Mouse (Mus musculus): ENCODE measurements around the gene St6galnac3. TPM values are rescaled to one million over a fixed set of nuclear protein-coding genes. Genes with fewer than 3 reads are reported as not detected.

The St6galnac3 gene
- polyA plus RNA-seq, 1 experiment from 2014 or later = 25.6 TPM

DNA sequence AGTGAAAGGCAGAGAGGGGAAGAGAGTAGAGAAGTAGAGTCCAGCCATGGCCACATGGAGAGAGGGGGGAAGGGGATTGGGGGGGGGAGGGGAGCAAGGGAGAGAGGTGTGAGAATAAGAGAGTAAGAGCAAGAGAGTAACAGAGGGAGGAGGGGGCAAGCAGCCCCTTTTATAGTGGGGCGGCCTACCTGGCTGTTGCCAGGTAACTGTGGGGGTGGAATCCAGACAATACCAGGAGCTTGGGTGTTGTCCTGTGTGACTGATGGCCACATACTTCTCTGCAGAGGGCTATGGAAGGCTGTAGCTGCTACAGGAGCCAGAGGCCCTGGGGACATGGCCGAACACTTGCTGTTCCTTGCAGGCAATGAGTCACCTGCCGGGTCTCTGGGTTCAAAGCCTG, 360.6 kb downstream of the St6galnac3 start:
- Histone ChIP-seq H3K4me3 (ENCODE audit: low read depth, low read length) (no peak overlapping the region), H3K9ac (replicated peaks; ENCODE audit: low read depth, low read length) (no peak overlapping the region), H3K27ac (ENCODE audit: low read depth, low read length) (no peak overlapping the region), H3K36me3 (ENCODE audit: control insufficient read depth, insufficient read depth, low read length) (no peaks in the 10 kb centered on the region), H3K4me2 (ENCODE audit: low read depth, low read length) (no peak overlapping the region), H3K4me1 (ENCODE audit: control insufficient read depth, insufficient read depth, low read length) (peaks cover 4% of the 10 kb centered on the region), H3K9me3 (ENCODE audit: control insufficient read depth, low read length) (no peaks in the 10 kb centered on the region), H3K27me3 (ENCODE audit: control insufficient read depth, insufficient read depth, low read length) (no peaks in the 10 kb centered on the region)
- ATAC-seq (ENCODE audit: low read depth) = no peak
- 92% methylated on average over 3 of the region's 3 CpGs for WGBS

DNA sequence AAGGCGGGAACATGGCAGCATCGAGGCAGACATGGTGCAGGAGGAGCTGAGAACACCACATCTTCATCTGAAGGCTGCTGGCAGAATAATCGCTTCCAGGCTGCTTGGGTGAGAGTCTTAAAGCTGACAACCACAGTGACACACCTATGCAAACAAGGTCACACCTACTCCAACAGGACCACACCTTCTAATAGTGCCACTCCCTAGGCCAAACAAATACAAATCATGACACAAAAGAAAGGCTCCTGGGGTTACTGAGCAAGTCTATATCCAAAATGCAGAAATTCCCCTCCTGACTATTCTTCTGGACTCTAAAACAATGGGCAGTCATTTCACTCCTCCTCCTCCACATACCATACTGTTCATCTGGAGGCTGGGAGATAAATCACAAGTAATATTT, 365.0 kb downstream of the St6galnac3 start:
- no peaks in the 10 kb centered on the region for H3K9me3 ChIP-seq (ENCODE audit: control insufficient read depth, low read length)
- no peak overlapping the region for H3K4me2 ChIP-seq (ENCODE audit: low read depth, low read length)
- H3K27me3 ChIP-seq (ENCODE audit: control insufficient read depth, insufficient read depth, low read length) = no peaks in the 10 kb centered on the region
- no peaks in the 10 kb centered on the region for H3K4me1 ChIP-seq (ENCODE audit: control insufficient read depth, insufficient read depth, low read length)
- H3K4me3 ChIP-seq (ENCODE audit: low read depth, low read length) = no peak overlapping the region
- no peak overlapping the region for H3K27ac ChIP-seq (ENCODE audit: low read depth, low read length)
- no peak overlapping the region for H3K9ac ChIP-seq (replicated peaks; ENCODE audit: low read depth, low read length)
- H3K36me3 ChIP-seq (ENCODE audit: control insufficient read depth, insufficient read depth, low read length) = no peaks in the 10 kb centered on the region
- WGBS = 94% methylated on average over 3 of the region's 3 CpGs
- no peak for ATAC-seq (ENCODE audit: low read depth)

DNA sequence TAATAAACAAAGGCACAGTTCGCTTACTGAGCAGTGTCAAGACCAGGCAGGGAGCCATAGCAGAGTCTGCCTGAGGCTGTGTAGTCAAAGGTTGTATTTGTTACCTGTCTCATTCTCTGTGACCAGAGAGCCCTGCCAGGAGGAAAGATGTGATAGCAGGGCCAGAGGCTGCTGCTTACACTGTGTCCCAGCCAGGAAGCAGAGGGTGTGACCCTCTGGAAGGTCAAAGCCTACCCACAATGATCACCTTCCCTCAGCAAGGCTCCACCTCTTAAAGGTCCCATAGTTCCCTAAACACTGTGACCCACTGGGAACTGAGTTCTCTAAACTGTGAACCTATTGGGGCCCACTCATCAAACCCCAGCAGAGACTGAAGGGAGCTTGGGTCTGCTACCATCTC, 368.9 kb downstream of the St6galnac3 start:
- no peak for ATAC-seq (ENCODE audit: low read depth)

DNA sequence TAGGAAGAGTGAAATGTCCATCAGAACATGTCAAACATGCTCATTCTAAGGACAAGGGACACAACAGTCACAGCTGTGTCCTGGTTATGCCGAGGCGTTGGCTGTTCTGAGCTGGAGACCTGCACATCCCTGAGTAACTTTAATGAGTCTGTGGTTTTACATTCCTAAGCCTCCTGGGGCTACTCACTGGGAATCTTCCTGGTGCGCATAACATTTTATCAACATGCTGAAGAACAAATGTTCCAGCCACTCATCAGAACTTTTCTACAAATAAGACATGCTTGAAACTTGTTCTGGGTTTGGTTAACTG, 370.0 kb downstream of the St6galnac3 start:
- Histone ChIP-seq H3K4me3 (ENCODE audit: low read depth, low read length) (no peak overlapping the region), H3K9ac (replicated peaks; ENCODE audit: low read depth, low read length) (no peak overlapping the region), H3K9me3 (ENCODE audit: control insufficient read depth, low read length) (no peaks in the 10 kb centered on the region), H3K27me3 (ENCODE audit: control insufficient read depth, insufficient read depth, low read length) (no peaks in the 10 kb centered on the region), H3K4me1 (ENCODE audit: control insufficient read depth, insufficient read depth, low read length) (no peaks in the 10 kb centered on the region), H3K36me3 (ENCODE audit: control insufficient read depth, insufficient read depth, low read length) (no peaks in the 10 kb centered on the region), H3K4me2 (ENCODE audit: low read depth, low read length) (no peak overlapping the region), H3K27ac (ENCODE audit: low read depth, low read length) (no peak overlapping the region)
- ATAC-seq (ENCODE audit: low read depth) = no peak
- WGBS = 65% methylated on average over 3 of the region's 3 CpGs

More for the DNA sequence above, 368.9 kb downstream of the St6galnac3 start:
- Histone ChIP-seq H3K36me3 (ENCODE audit: control insufficient read depth, insufficient read depth, low read length) (no peaks in the 10 kb centered on the region), H3K4me1 (ENCODE audit: control insufficient read depth, insufficient read depth, low read length) (no peaks in the 10 kb centered on the region), H3K27ac (ENCODE audit: low read depth, low read length) (no peak overlapping the region), H3K9ac (replicated peaks; ENCODE audit: low read depth, low read length) (no peak overlapping the region), H3K4me3 (ENCODE audit: low read depth, low read length) (no peak overlapping the region), H3K27me3 (ENCODE audit: control insufficient read depth, insufficient read depth, low read length) (no peaks in the 10 kb centered on the region), H3K9me3 (ENCODE audit: control insufficient read depth, low read length) (no peaks in the 10 kb centered on the region), H3K4me2 (ENCODE audit: low read depth, low read length) (no peak overlapping the region)
- 84% methylated on average over 1 of the region's 1 CpGs for WGBS

DNA sequence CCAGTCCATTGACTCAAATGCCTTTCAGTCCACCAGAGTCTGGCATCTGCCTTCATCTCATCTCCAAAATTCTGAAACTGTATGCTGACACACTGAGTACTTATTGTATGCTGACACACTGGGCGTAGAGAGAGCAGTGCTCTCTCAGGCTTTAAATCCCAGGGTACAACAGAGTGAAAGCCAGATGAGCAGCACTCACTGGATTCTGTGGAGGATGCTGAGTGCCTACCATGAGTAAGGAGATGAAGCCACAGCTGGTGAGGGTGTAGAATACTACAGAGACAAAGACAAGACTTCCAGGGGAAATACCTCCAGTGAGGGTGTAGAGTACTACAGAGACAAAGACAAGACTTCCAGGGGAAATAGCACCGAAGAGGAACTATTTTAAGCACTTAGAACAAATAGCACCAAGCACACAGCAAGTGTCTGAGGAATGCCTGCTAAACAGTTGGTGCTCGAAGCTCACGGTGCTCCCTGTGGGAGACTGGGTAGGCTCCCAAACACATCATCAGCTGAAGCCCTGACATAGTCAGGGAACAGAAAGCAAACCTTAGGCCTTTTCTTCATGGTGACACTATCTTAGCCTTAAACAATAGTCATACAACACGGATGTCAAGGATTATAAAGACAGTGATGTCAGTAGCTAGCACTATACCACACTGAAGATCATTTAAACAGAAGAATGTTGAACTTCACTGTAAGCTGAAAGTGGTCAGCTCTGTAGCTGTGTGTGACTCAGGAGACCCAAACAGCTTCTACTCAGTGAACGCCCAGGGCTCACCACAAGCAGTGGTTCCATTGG, 370.6 kb downstream of the St6galnac3 start:
- 91% methylated on average over 6 of the region's 6 CpGs for WGBS
- Histone ChIP-seq H3K9ac (replicated peaks; ENCODE audit: low read depth, low read length) (no peak overlapping the region), H3K4me3 (ENCODE audit: low read depth, low read length) (no peak overlapping the region), H3K27ac (ENCODE audit: low read depth, low read length) (no peak overlapping the region), H3K4me2 (ENCODE audit: low read depth, low read length) (no peak overlapping the region), H3K36me3 (ENCODE audit: control insufficient read depth, insufficient read depth, low read length) (no peaks in the 10 kb centered on the region), H3K9me3 (ENCODE audit: control insufficient read depth, low read length) (no peaks in the 10 kb centered on the region), H3K27me3 (ENCODE audit: control insufficient read depth, insufficient read depth, low read length) (no peaks in the 10 kb centered on the region), H3K4me1 (ENCODE audit: control insufficient read depth, insufficient read depth, low read length) (no peaks in the 10 kb centered on the region)
- ATAC-seq (ENCODE audit: low read depth) = no peak

DNA sequence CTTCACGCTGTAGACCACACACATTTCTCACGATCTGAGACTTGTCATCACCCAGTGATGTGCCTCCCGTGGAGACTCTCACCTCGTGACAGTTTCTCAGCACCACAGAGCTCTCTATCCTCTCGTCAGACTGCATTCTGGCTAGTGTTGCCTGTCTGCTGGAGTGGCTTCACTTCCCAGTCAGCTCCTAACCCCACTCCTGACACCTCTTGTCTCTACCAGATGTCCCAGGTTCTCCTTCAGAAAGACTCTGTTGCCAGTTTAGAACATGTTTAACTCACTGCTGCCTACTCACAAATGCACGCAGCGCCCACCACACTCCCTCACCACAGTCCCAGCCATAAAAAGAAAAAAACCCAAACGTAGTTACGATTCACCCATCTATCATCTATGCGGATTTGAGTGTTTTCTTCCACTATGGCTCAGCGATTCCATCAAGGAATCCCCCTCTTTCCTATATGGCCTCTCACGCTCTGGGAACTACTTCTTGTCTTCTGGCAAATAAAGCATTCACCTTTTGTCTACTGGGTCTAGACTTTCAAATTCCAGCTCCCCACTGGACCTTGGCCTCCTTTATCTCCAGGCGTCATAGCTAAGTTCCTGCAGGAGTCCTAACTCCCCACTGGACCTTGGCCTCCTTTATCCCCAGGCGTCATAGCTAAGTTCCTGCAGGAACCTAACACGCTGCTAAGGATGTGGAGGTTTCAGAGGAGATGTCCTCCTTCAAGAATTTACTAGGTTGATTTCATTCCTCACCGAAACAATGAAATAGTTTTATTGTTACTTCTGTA, 371.5 kb downstream of the St6galnac3 start:
- no peaks in the 10 kb centered on the region for H3K9me3 ChIP-seq (ENCODE audit: control insufficient read depth, low read length)
- no peak overlapping the region for H3K4me3 ChIP-seq (ENCODE audit: low read depth, low read length)
- H3K36me3 ChIP-seq (ENCODE audit: control insufficient read depth, insufficient read depth, low read length) = no peaks in the 10 kb centered on the region
- H3K27me3 ChIP-seq (ENCODE audit: control insufficient read depth, insufficient read depth, low read length) = no peaks in the 10 kb centered on the region
- ATAC-seq (ENCODE audit: low read depth) = no peak
- H3K27ac ChIP-seq (ENCODE audit: low read depth, low read length) = no peak overlapping the region
- no peak overlapping the region for H3K9ac ChIP-seq (replicated peaks; ENCODE audit: low read depth, low read length)
- H3K4me1 ChIP-seq (ENCODE audit: control insufficient read depth, insufficient read depth, low read length) = no peaks in the 10 kb centered on the region
- H3K4me2 ChIP-seq (ENCODE audit: low read depth, low read length) = no peak overlapping the region
- WGBS = 91% methylated on average over 16 of the region's 16 CpGs

DNA sequence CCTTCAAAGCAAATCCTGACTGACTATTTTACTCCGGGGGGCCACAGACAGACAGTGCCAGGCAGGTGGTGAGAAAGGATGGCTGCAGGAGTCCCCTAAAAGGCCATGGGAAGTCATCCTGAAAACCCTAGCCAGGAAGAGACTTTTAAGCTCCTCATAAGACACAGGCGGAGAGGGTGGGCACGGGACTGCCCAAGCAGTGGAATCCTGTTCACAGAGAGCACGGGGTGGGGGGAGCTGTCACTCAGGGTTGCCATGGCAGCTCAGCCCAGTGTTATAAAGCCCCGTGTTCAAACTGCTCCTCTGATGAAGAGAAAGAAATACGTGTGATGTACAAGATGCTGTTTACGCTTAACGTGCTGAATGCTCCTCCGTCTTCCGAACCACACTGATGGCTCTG, 375.0 kb downstream of the St6galnac3 start:
- Histone ChIP-seq H3K9me3 (ENCODE audit: control insufficient read depth, low read length) (no peaks in the 10 kb centered on the region), H3K4me1 (ENCODE audit: control insufficient read depth, insufficient read depth, low read length) (no peaks in the 10 kb centered on the region), H3K9ac (replicated peaks; ENCODE audit: low read depth, low read length) (no peak overlapping the region), H3K27ac (ENCODE audit: low read depth, low read length) (no peak overlapping the region), H3K4me2 (ENCODE audit: low read depth, low read length) (no peak overlapping the region), H3K36me3 (ENCODE audit: control insufficient read depth, insufficient read depth, low read length) (no peaks in the 10 kb centered on the region), H3K4me3 (ENCODE audit: low read depth, low read length) (no peak overlapping the region), H3K27me3 (ENCODE audit: control insufficient read depth, insufficient read depth, low read length) (no peaks in the 10 kb centered on the region)
- ATAC-seq (ENCODE audit: low read depth) = peak; percentile 38; the same call in 1 of the 2 replicates
- 51% methylated on average over 10 of the region's 10 CpGs for WGBS

DNA sequence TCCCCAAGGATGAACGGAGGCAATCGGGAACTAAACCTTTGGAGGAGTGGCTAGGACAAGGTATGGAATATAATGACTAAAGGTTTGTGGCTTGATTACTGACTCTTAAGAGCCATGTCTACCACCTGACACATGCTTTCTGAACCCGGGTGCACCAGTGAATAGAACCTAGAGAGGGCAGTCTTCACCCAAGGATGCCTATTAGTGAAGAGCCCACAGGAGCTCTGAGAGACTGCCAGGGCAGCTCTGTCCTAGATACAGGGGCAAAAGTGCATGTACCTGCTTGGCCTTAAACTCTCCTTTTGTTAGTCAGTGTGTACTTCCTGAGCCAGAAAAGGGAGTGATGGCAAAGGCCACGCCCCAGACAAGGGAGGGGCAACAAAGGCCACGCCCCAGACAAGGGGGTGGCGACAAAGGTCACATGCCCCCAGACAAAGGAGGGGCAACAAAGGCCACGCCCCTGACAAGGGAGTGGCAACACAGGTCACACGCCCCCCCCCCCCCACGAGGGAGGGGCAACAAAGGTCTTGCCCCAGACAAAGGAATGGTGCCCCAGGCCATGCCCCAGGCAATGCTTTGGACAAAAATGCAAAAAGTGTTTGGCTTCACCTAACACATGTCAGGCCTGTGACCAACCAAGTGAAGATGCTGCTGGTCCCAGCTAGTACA, 376.0 kb downstream of the St6galnac3 start:
- 94% methylated on average over 9 of the region's 9 CpGs for WGBS

DNA sequence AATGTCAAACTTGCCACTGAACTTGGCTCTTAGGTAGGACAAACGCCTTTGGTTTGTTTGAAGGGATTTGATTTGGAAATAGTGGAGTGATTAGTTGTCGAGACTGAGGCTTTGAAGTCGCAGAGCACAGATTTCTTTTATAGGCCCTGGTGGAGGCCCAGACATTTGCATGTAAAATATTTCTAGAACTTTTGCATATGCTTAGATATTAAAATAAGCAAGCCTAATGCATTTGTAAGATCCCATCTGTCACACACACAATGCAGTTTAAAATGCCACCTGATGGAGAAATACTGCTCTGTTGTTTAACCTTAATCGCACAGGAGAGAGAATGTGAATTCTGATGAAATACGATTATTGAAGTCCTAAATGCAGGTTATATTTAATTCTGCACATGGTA, 380.0 kb downstream of the St6galnac3 start:
- ATAC-seq (ENCODE audit: low read depth) = no peak
- 68% methylated on average over 5 of the region's 5 CpGs for WGBS

More for the DNA sequence above, 376.0 kb downstream of the St6galnac3 start:
- H3K4me1 ChIP-seq (ENCODE audit: control insufficient read depth, insufficient read depth, low read length) = no peaks in the 10 kb centered on the region
- H3K9ac ChIP-seq (replicated peaks; ENCODE audit: low read depth, low read length) = no peak overlapping the region
- no peaks in the 10 kb centered on the region for H3K27me3 ChIP-seq (ENCODE audit: control insufficient read depth, insufficient read depth, low read length)
- H3K9me3 ChIP-seq (ENCODE audit: control insufficient read depth, low read length) = no peaks in the 10 kb centered on the region
- H3K4me3 ChIP-seq (ENCODE audit: low read depth, low read length) = no peak overlapping the region
- H3K27ac ChIP-seq (ENCODE audit: low read depth, low read length) = no peak overlapping the region
- H3K36me3 ChIP-seq (ENCODE audit: control insufficient read depth, insufficient read depth, low read length) = no peaks in the 10 kb centered on the region
- no peak overlapping the region for H3K4me2 ChIP-seq (ENCODE audit: low read depth, low read length)
- ATAC-seq (ENCODE audit: low read depth) = no peak

More for the DNA sequence above, 380.0 kb downstream of the St6galnac3 start:
- no peaks in the 10 kb centered on the region for H3K9me3 ChIP-seq (ENCODE audit: control insufficient read depth, low read length)
- no peak overlapping the region for H3K4me3 ChIP-seq (ENCODE audit: low read depth, low read length)
- no peak overlapping the region for H3K9ac ChIP-seq (replicated peaks; ENCODE audit: low read depth, low read length)
- no peak overlapping the region for H3K4me2 ChIP-seq (ENCODE audit: low read depth, low read length)
- H3K27me3 ChIP-seq (ENCODE audit: control insufficient read depth, insufficient read depth, low read length) = no peaks in the 10 kb centered on the region
- H3K36me3 ChIP-seq (ENCODE audit: control insufficient read depth, insufficient read depth, low read length) = no peaks in the 10 kb centered on the region
- H3K27ac ChIP-seq (ENCODE audit: low read depth, low read length) = no peak overlapping the region
- H3K4me1 ChIP-seq (ENCODE audit: control insufficient read depth, insufficient read depth, low read length) = no peaks in the 10 kb centered on the region

Data from neural tube, embryonic 14.5 days (tissue).